Mouse (Mus musculus) lung, postnatal 4 days (tissue): ENCODE measurements at regions not wholly inside any gene's neighbourhood (a gene's known extent, or its start where the extent isn't known, plus 50 kb on each side); places are given as distances from the start of the nearest gene placed in this dataset.

Source experiments
- DNase-seq, 2 experiments: peaks; one replicate each; pipeline ENCODE4 v3.0.0; 2021

DNA sequence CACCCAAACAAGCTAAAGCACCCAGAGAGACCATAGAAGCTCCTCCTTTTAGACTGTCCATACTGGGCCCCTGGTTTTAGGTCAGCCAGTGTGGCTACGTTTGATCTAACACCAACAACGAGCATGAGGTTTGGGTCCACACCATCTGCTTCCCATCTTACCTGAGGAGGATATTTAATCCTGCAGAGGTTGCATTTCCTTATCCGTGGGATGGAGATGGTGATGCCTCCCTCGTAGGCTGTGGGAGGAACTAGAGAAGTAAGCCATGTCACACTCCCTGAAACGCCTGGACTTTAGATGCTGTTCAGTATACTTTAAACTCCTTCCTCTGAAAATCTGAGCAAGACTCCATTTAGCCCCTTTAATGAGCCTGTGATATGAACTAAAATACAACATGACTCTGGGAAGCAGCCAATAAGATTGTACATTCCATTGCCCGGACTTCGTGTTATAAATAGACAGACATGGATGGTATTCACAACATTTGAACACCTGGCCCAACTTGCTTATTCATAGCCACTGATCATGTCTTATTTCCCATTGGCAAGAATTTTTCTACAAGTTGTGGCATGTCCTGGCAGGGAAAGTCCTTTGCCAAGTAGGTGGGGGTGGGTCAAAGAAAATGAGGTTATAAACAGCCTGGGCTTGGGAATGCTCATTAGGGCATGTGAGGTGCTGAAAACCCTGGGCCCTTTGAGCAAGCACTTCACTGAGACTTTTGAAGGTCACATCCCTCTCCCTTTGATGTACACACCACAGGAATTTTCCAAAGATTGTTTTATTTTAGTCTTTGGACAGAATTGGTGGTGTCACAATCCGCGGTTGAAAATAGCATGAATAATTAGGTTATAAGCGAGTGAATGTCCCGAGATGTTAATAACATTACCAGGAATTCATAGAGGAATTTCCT lies 89.7 kb upstream of the Pgrmc2 start:
- DNase-seq = no peak

DNA sequence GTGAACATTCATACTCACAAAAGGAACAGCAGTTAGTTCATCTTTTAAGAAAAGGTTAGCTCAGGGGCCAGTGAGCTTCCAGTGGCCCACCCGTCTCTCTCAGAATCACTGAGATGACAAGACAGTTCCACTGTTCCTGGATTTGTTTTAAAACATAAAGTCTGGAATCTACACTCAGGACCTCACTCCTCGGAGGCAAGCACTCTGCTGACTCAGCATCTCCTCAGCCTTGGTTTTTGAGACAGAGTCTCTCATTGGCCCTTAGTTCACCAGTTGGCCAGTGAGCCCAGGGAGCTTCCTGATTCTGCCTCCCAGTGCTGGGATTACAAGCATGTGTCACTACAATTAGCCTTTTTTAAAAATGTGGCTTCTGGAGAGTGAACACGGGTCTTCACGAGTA lies 88.9 kb upstream of the Pgrmc2 start:
- DNase-seq = no peak

DNA sequence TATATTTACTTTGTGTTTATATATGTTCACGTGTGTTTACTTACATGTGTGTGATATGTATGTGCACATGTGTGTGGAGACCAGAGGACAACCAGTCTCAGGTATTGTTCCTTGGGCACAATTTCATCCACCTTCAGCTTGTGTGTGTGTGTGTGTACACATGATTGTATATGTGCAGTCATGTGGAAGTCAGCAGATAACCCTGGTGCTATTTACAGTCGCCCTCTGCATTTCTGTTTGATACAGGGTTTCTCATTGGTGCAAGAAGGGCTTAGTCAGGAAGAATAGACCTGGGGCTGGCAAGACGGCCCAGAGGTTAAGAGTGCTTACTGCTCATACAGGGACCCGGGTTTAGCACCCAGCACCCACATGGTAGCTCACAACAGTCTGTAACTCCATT lies 88.5 kb upstream of the Pgrmc2 start:
- no peak for DNase-seq

DNA sequence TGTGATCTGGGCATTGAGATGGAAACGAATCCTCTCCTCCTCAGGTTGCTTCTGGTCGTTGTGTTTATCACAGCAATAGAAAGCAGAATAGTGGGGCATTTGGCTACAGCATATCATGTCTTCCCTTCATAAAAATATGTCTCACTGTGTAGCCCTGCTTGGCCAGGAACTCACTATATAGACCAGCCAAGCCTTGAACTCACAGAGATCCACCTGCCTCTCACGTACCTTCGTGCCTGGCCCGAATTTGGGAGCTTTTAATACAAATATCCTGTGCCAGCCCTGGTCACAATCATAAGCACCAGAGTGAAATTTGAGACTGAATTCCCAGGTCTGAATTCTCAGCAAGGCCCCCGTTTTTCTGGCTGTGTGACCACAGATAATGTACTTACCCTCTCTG lies 87.7 kb upstream of the Pgrmc2 start:
- DNase-seq = no peak

GRCm38 (mm10) chr3:41169430-41169829 lies 86.6 kb upstream of the Pgrmc2 start:
- no peak for DNase-seq

- DNase-seq = no peak
Observed at GRCm38 (mm10) chr3:41168181-41168967, 85.5 kb upstream of the Pgrmc2 start.

DNA sequence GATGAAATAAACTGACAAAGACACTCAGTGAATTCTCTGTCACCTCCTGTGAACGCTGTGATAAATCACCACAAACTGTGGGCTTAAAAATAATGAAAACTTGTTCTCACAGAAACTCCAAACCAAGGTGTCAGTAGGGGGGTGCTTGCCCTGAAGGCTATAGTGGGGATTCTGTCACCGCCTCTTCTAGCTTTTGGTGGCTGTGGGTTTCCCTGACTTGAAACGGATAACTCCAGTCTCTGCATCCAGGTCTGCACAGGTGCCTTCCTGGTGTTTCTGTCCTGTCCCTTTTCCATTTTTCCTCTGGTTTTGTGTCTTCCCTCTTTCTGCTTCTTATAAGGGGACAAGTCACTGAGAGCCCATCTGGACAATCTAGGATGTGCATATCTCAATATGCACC lies 84.6 kb upstream of the Pgrmc2 start:
- DNase-seq = no peak

GRCm38 (mm10) chr3:41164736-41165135 lies 81.9 kb upstream of the Pgrmc2 start:
- no peak for DNase-seq

GRCm38 (mm10) chr3:41163767-41164166 lies 80.9 kb upstream of the Pgrmc2 start:
- DNase-seq = no peak

GRCm38 (mm10) chr3:41162514-41162913 lies 79.7 kb upstream of the Pgrmc2 start:
- DNase-seq = no peak

GRCm38 (mm10) chr3:41160648-41161047 lies 77.8 kb upstream of the Pgrmc2 start:
- no peak for DNase-seq

DNA sequence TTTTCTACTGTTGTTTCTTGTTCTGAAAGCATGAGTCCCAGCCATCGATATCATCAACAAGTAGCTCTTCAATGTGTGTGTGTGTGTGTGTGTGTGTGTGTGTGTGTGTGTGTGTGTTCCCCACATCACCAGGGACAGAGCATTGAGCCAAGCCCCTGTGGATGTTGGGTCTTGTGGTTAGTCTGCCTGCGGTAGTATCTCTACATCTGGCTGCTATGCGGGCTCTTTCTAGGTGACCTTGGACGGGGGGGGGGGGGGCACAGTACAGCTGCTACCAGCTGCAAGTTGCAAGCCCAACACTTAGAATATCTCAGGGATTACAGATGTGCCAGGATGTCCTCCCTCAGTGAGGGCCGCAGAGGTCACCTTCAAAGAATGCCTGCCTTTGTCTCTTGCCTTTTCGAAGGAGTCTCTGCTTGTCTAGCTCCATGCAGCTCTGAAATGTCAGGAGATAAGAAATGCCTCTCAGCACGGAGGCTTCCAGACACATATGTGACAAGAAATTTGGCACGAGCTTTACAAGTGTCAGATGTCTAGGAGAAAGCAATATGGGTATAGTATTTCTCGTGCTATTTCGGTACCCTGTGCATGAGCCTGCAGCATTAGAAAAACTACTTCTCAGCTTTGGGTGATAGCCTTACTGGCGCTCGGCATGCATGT lies 75.6 kb upstream of the Pgrmc2 start:
- no peak for DNase-seq

DNA sequence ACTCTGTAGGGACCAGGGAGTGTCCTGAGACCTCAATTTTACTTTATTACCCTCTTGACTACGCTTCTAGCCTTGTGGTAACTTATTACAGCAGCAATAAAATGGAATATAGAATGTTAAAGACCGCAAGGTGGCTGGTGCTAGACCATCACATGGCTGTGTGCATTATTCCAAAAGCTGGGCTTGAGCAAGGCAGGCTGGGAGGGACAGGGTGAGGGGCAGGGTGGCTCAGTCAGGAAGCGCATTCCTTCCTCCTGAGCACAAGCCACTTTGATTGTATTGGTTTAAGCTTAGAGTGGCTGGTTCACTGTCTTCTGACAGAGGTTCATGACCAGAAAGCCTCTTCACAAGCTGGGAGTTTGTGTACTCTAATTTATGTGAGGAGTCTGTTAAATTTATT lies 74.6 kb upstream of the Pgrmc2 start:
- no peak for DNase-seq

- no peak for DNase-seq
Observed at GRCm38 (mm10) chr3:41156562-41156961, 73.7 kb upstream of the Pgrmc2 start.

DNA sequence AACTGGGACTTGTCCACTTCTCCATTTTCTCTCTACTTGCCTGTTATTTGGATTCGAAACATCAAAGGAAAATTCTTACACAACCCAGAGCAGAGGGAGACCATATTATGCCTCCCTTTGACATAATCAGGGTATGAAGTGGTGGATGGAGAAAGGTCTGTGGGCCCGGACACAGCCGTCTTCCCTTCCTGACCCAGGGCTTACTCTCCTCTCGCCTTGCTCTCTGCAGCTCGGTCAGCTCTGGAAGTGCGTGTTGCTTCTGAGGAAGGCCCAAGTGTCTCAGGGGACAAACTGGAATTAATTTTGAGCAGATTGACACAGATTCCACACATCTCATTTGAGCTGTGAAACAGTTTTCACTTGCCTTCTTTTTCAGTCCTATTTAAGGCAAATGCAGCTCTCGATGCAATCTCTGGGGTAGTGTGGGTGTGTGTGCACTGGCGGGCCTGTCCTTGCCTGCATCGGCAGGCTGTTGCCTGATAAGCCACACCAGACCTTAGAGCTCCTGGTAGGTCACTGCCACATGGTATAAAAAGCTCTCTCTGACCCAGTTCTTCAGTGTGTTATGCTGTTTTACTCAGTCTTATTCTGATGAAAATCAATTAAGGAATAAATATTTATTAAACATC lies 72.4 kb upstream of the Pgrmc2 start:
- no peak for DNase-seq

DNA sequence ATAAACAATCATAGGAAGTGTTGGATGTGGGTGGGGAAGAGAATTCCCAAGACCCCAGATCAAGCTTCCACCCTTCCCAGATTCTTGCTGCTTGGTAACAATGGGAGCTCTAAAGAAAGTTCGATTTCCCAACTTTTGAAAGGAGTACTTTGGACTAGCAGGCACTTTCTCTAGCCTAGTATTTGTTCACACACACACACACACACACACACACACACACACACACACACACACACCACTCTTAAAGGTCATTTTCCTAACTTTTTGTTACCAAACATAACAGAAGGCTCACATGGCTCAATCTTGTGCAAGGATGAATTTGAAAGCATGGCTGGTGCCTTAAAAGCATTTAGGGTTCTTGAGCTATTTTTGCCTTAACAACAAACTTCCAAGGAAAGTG lies 71.6 kb upstream of the Pgrmc2 start:
- DNase-seq = no peak

DNA sequence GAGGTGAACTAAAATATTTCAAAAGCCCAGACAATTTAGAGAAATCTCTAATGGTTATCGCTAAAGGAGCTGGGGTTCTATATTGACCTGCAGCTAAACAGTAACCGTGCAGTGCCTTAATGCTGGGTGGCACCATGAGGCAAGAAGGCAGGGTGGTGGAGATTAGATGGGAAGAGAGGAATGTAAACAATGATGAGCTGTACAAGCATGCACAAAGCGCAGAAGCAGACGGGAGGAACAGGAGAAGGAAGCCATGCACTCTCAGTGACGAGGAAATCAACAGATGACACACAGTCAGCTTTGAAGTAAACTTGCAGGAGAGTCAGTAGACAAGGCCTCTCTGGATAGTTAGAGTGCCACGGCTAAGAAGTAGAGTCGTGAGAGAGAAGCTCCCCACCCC lies 69.1 kb upstream of the Pgrmc2 start:
- no peak for DNase-seq

DNA sequence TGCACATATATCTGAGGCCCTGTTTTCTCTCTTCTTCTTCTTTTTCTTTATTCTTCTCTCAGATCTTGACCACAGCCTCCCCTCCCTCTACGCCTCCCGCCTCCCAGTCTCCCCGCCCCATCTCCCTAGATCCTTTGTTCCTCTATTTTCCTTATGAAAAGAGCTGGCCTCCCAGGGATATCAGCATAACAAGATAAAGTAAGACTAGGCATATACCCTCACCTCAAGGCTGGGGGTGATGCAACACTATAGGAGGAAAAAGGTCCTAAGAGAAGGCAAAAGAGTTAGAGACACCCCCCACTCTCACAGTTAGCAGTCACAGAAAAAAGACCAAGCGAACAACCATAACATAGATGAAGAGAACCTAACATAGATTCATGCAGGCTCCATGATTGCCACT lies 57.5 kb upstream of the Pgrmc2 start:
- DNase-seq = no peak

- DNase-seq = no peak
Observed at GRCm38 (mm10) chr3:41137931-41138330, 55.1 kb upstream of the Pgrmc2 start.

GRCm38 (mm10) chr3:41132889-41133288 lies 50.0 kb upstream of the Pgrmc2 start:
- DNase-seq = no peak
